Mouse (Mus musculus): ENCODE results near the gene Hnf4a. TPM values are rescaled to one million over a fixed set of nuclear protein-coding genes. Genes with fewer than 3 reads are reported as not detected.

Hnf4a gene
- total RNA-seq, 2 experiments from 2014 or later, result not detected

- peak overlapping the region; percentile 92 for H3K4me3 ChIP-seq
- TF ChIP-seq CTCF (IDR thresholded peaks at IDR 0.05), result no peak
- peak overlapping the region; percentile 92 for H3K27ac ChIP-seq
- intact Hi-C loops (cut with DNase I), result no loop called here
- no peak for DNase-seq
Observed at GRCm38 (mm10) chr2:163469711-163470110, 36.9 kb upstream of the Hnf4a start.

GRCm38 (mm10) chr2:163471136-163471535, 35.5 kb upstream of the Hnf4a start:
- no peak for TF ChIP-seq CTCF (IDR thresholded peaks at IDR 0.05)
- H3K27ac ChIP-seq, result peak overlapping the region; percentile 92
- peak overlapping the region; percentile 92 for H3K4me3 ChIP-seq
- intact Hi-C loops (cut with DNase I), result no loop called here
- peak; percentile 50 for DNase-seq

- peak overlapping the region; percentile 92 for H3K27ac ChIP-seq
- intact Hi-C loops (cut with DNase I), result loop anchor here (1.0 to 2.0 kb wide), 2 partner anchors 19 to 53 kb away; no protein-coding TSS in a partner anchor
- DNase-seq, result peak; percentile 57
- peak overlapping the region; percentile 92 for H3K4me3 ChIP-seq
- no peak for TF ChIP-seq CTCF (IDR thresholded peaks at IDR 0.05)
Observed at GRCm38 (mm10) chr2:163471710-163472465, 34.7 kb upstream of the Hnf4a start.

- peak; percentile 96 for DNase-seq
- peak within 1 kb of the TSS; percentile 92 for H3K4me3 ChIP-seq
- intact Hi-C loops (cut with DNase I), result loop anchor here (1.0 to 2.0 kb wide), 2 partner anchors 20 to 53 kb away; no protein-coding TSS in a partner anchor
- H3K27ac ChIP-seq, result peak within 1 kb of the TSS; percentile 92
- TF ChIP-seq CTCF (IDR thresholded peaks at IDR 0.05), result peak; percentile 100; the same call in 1 of the 2 replicates
Observed at GRCm38 (mm10) chr2:163472466-163472851, 34.1 kb upstream of the Hnf4a start, which contains the start of gene Fitm2. Gene Fitm2, minus strand, starts transcription at chr2:163472629.

- TF ChIP-seq CTCF (IDR thresholded peaks at IDR 0.05), result peak; percentile 44
Observed at GRCm38 (mm10) chr2:163480191-163480825, 26.3 kb upstream of the Hnf4a start.

GRCm38 (mm10) chr2:163481539-163482029, 25.0 kb upstream of the Hnf4a start:
- no peak; the same call in 1 of the 2 replicates for TF ChIP-seq CTCF (IDR thresholded peaks at IDR 0.05)
- intact Hi-C loops (cut with DNase I), result no loop called here
- DNase-seq, result no peak
- Histone ChIP-seq H3K27ac (no peak overlapping the region), H3K4me3 (no peak overlapping the region; the same call in 1 of the 2 replicates)

More at GRCm38 (mm10) chr2:163480191-163480825, 26.3 kb upstream of the Hnf4a start:
- intact Hi-C loops (cut with DNase I), result no loop called here
- H3K4me3 ChIP-seq, result no peak overlapping the region
- H3K27ac ChIP-seq, result no peak overlapping the region
- no peak for DNase-seq

- Histone ChIP-seq H3K4me3 (no peak overlapping the region), H3K27ac (no peak overlapping the region)
- DNase-seq, result no peak
- TF ChIP-seq CTCF (IDR thresholded peaks at IDR 0.05), result no peak
- intact Hi-C loops (cut with DNase I), result no loop called here
Observed at GRCm38 (mm10) chr2:163487360-163487759, 19.2 kb upstream of the Hnf4a start.

GRCm38 (mm10) chr2:163489725-163490291, 16.8 kb upstream of the Hnf4a start:
- DNase-seq, result no peak
- intact Hi-C loops (cut with DNase I), result no loop called here
- no peak overlapping the region for H3K4me3 ChIP-seq
- no peak for TF ChIP-seq CTCF (IDR thresholded peaks at IDR 0.05)
- no peak overlapping the region for H3K27ac ChIP-seq

- DNase-seq, result no peak
- TF ChIP-seq CTCF (IDR thresholded peaks at IDR 0.05), result no peak
- intact Hi-C loops (cut with DNase I), result no loop called here
- H3K27ac ChIP-seq, result no peak overlapping the region
- no peak overlapping the region for H3K4me3 ChIP-seq
Observed at GRCm38 (mm10) chr2:163490656-163491055, 16.0 kb upstream of the Hnf4a start.

- H3K4me3 ChIP-seq, result no peak overlapping the region
- H3K27ac ChIP-seq, result no peak overlapping the region
- DNase-seq, result no peak
- intact Hi-C loops (cut with DNase I), result no loop called here
- TF ChIP-seq CTCF (IDR thresholded peaks at IDR 0.05), result no peak
Observed at GRCm38 (mm10) chr2:163491351-163491750, 15.3 kb upstream of the Hnf4a start.

GRCm38 (mm10) chr2:163492018-163492417, 14.6 kb upstream of the Hnf4a start, which contains the start of gene R3hdml:
Gene R3hdml, plus strand, starts transcription at chr2:163492318.
- no peak for DNase-seq
- intact Hi-C loops (cut with DNase I), result no loop called here
- Histone ChIP-seq H3K4me3 (no peak within 1 kb of the TSS), H3K27ac (no peak within 1 kb of the TSS)
- no peak for TF ChIP-seq CTCF (IDR thresholded peaks at IDR 0.05)

- no peak overlapping the region for H3K4me3 ChIP-seq
- no peak for DNase-seq
- intact Hi-C loops (cut with DNase I), result no loop called here
- no peak overlapping the region for H3K27ac ChIP-seq
- no peak for TF ChIP-seq CTCF (IDR thresholded peaks at IDR 0.05)
Observed at GRCm38 (mm10) chr2:163493031-163493430, 13.6 kb upstream of the Hnf4a start.

- intact Hi-C loops (cut with DNase I), result no loop called here
- H3K4me3 ChIP-seq, result no peak overlapping the region
- no peak for DNase-seq
- H3K27ac ChIP-seq, result no peak overlapping the region
- no peak for TF ChIP-seq CTCF (IDR thresholded peaks at IDR 0.05)
Observed at GRCm38 (mm10) chr2:163493976-163494375, 12.6 kb upstream of the Hnf4a start.
